Mouse (Mus musculus) large intestine, adult 2 months (tissue): Measurements from ENCODE around the gene Cacnb1. TPM values are rescaled to one million over a fixed set of nuclear protein-coding genes. Genes with fewer than 3 reads are reported as not detected.
A peak's percentile ranks its signal among the peaks of the same experiment; 100 is the strongest.

Source experiments
- DNase-seq: peaks from one replicate; pipeline ENCODE4 v3.0.0-alpha.2; 2012; ENCODE audit warnings: low read depth, low spot score
- WGBS: fragments of 180-500 bp; shearing (Covaris S2); methylation state at CpG from one replicate; pipeline ENCODE4 v1.1.7; 2018; 5-methylcytosine and 5-hydroxymethylcytosine counted together
- polyA plus RNA-seq: library from polyadenylated mRNA; depleted of rRNA; stranded (reverse); fragments of >200 nt; gene quantifications from 2 replicates; pipeline ENCODE4 v1.2.3, GENCODE M21; 2012

Gene Cacnb1
- polyA plus RNA-seq, 1 experiment = 3.9 TPM

GRCm38 (mm10) chr11:98044074-98044473 lies 21.2 kb upstream of the Cacnb1 start:
- 40% methylated on average over 5 of the region's 5 CpGs for WGBS
- DNase-seq = no peak

GRCm38 (mm10) chr11:98042741-98043140 lies 19.9 kb upstream of the Cacnb1 start:
- WGBS = 63% methylated on average over 6 of the region's 6 CpGs

GRCm38 (mm10) chr11:98040975-98041374 lies 18.1 kb upstream of the Cacnb1 start:
- DNase-seq = no peak
- 90% methylated on average over 8 of the region's 8 CpGs for WGBS

More at GRCm38 (mm10) chr11:98042741-98043140, 19.9 kb upstream of the Cacnb1 start:
- DNase-seq = no peak

GRCm38 (mm10) chr11:98037871-98038270 lies 15.0 kb upstream of the Cacnb1 start:
- DNase-seq = no peak
- 60% methylated on average over 14 of the region's 14 CpGs for WGBS

GRCm38 (mm10) chr11:98035977-98036377 lies 13.1 kb upstream of the Cacnb1 start:
- 2% methylated on average over 25 of the region's 27 CpGs for WGBS
- DNase-seq = no peak

- DNase-seq = no peak
- 64% methylated on average over 4 of the region's 4 CpGs for WGBS
Observed at GRCm38 (mm10) chr11:98034840-98035239, 12.0 kb upstream of the Cacnb1 start.

- no peak for DNase-seq
- 71% methylated on average over 5 of the region's 5 CpGs for WGBS
Observed at GRCm38 (mm10) chr11:98034061-98034460, 11.2 kb upstream of the Cacnb1 start.

GRCm38 (mm10) chr11:98031443-98031770 lies 8.6 kb upstream of the Cacnb1 start:
- 8% methylated on average over 5 of the region's 5 CpGs for WGBS
- DNase-seq = no peak

GRCm38 (mm10) chr11:98030701-98031442 lies 8.0 kb upstream of the Cacnb1 start:
- DNase-seq = no peak

GRCm38 (mm10) chr11:98027785-98028184 lies 5.0 kb upstream of the Cacnb1 start:
- no peak for DNase-seq
- 10% methylated on average over 7 of the region's 7 CpGs for WGBS

More at GRCm38 (mm10) chr11:98030701-98031442, 8.0 kb upstream of the Cacnb1 start:
- WGBS = 64% methylated on average over 5 of the region's 5 CpGs

GRCm38 (mm10) chr11:98027297-98027688 lies 4.5 kb upstream of the Cacnb1 start:
- no peak for DNase-seq
- 0% methylated on average over 18 of the region's 18 CpGs for WGBS

- WGBS = under 1% methylated on average over 66 of the region's 69 CpGs
- DNase-seq = peak; percentile 79
Observed at GRCm38 (mm10) chr11:98026570-98027296, 3.9 kb upstream of the Cacnb1 start, which contains the start of gene Rpl19. Rpl19 (plus strand) TSS chr11:98026710.

GRCm38 (mm10) chr11:98026248-98026569 lies 3.4 kb upstream of the Cacnb1 start:
- WGBS = 6% methylated on average over 15 of the region's 15 CpGs
- DNase-seq = no peak

- 77% methylated on average over 3 of the region's 3 CpGs for WGBS
Observed at GRCm38 (mm10) chr11:98024516-98024915, 1.7 kb upstream of the Cacnb1 start.

GRCm38 (mm10) chr11:98022253-98022554 lies 630 bp downstream of the Cacnb1 start:
- DNase-seq = no peak
- WGBS = 1% methylated on average over 23 of the region's 23 CpGs

More at GRCm38 (mm10) chr11:98024516-98024915, 1.7 kb upstream of the Cacnb1 start:
- no peak for DNase-seq

GRCm38 (mm10) chr11:98021565-98022252 lies 1.1 kb downstream of the Cacnb1 start:
- WGBS = 8% methylated on average over 34 of the region's 34 CpGs
- DNase-seq = no peak

- 49% methylated on average over 2 of the region's 2 CpGs for WGBS
- no peak for DNase-seq
Observed at GRCm38 (mm10) chr11:98021118-98021517, 1.7 kb downstream of the Cacnb1 start.

- 46% methylated on average over 1 of the region's 1 CpGs for WGBS
- no peak for DNase-seq
Observed at GRCm38 (mm10) chr11:98020710-98021109, 2.1 kb downstream of the Cacnb1 start.

- WGBS = 66% methylated on average over 8 of the region's 8 CpGs
- no peak for DNase-seq
Observed at GRCm38 (mm10) chr11:98019883-98020610, 2.8 kb downstream of the Cacnb1 start.
